Mouse (Mus musculus) heart, embryonic 15.5 days (tissue): Measurements from ENCODE around the gene Arf1. TPM values are rescaled to one million over a fixed set of nuclear protein-coding genes. Genes with fewer than 3 reads are reported as not detected.
"Not testable (repeated sequence)": the region's sequence is repeated elsewhere in the genome, so short reads cannot be mapped to it uniquely, and the experiment has no call there.

ENCODE experiments used
- ATAC-seq: fragments of 200-750 bp; cut with Nextera tagmentation; replicated peaks from 2 replicates; pipeline ENCODE4 v1.8.0; 2017; ENCODE audit warnings: low read depth, moderate TSS enrichment; ENCODE audit not compliant: insufficient number of reproducible peaks, insufficient read depth, low FRiP score
- H3K27ac ChIP-seq: fragments of 300-500 bp; sonication (generic); 2 replicates; pipeline ENCODE4 v1.5.1; 2015; ENCODE audit warnings: mild to moderate bottlenecking, inconsistent platforms
- H3K27me3 ChIP-seq: fragments of 300-500 bp; sonication (generic); 2 replicates; pipeline ENCODE4 v1.6.1; 2015; ENCODE audit warnings: inconsistent platforms
- H3K36me3 ChIP-seq: fragments of 300-500 bp; sonication (generic); 2 replicates; pipeline ENCODE4 v1.6.1; 2015; ENCODE audit warnings: mild to moderate bottlenecking, inconsistent platforms
- H3K4me1 ChIP-seq: fragments of 300-500 bp; sonication (generic); replicated peaks from 2 replicates; pipeline ENCODE4 v1.6.1; 2015; ENCODE audit warnings: inconsistent platforms
- H3K4me2 ChIP-seq: fragments of 300-500 bp; sonication (generic); 2 replicates; pipeline ENCODE4 v1.6.1; 2015; ENCODE audit warnings: inconsistent platforms, mild to moderate bottlenecking, moderate library complexity
- H3K4me3 ChIP-seq: fragments of 300-500 bp; sonication (generic); 2 replicates; pipeline ENCODE4 v1.5.1; 2015; ENCODE audit warnings: mild to moderate bottlenecking, inconsistent platforms
- H3K9ac ChIP-seq: fragments of 300-500 bp; sonication (generic); 2 replicates; pipeline ENCODE4 v1.6.1; 2015; ENCODE audit warnings: mild to moderate bottlenecking, inconsistent platforms
- H3K9me3 ChIP-seq: fragments of 300-500 bp; sonication (generic); replicated peaks from 2 replicates; pipeline ENCODE4 v1.6.1; 2016; ENCODE audit warnings: inconsistent platforms
- WGBS: fragments of 180-500 bp; shearing (Covaris S2); methylation state at CpG from one replicate; pipeline ENCODE4 v1.1.7; 2015; ENCODE audit warnings: mixed read lengths; 5-methylcytosine and 5-hydroxymethylcytosine counted together
- polyA plus RNA-seq: library from polyadenylated mRNA; unstranded; fragments of >200 nt; fragmentation: Nextera tagmentation; extraction: Ambion mirVana; gene quantifications from 2 replicates; pipeline ENCODE4 v1.2.1, GENCODE M21; 2015

Arf1 gene
- polyA plus RNA-seq, 1 experiment from 2014 or later, result 528 TPM

DNA sequence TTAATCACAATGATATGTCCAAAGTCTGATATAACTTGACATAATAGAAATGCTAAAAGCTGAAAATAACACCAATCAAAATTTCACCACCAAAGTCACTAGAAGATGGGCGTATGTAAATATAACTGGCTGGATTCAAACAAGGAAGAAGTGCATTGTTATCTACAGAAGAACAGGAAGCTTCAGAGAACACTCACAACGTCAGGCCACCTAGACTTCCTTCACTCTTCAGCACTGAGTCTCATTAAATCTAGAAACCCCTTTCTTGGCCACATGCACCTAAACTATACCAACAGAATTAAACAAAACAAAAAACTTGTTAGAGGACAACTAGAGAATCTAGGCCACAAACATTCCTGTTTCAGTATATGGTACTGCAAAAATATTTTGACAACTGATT, 3.6 kb downstream of the Arf1 start:
- WGBS, result 23% methylated on average over 2 of the region's 2 CpGs
- Histone ChIP-seq H3K27ac (no peak overlapping the region), H3K36me3 (peaks cover 5% of the 10 kb centered on the region; the same call in 1 of the 2 replicates), H3K4me2 (no peak overlapping the region; the same call in 1 of the 2 replicates), H3K27me3 (no peaks in the 10 kb centered on the region), H3K4me1 (peaks cover 70% of the 10 kb centered on the region), H3K9ac (no peak overlapping the region), H3K9me3 (no peaks in the 10 kb centered on the region), H3K4me3 (no peak overlapping the region)
- no peak for ATAC-seq

DNA sequence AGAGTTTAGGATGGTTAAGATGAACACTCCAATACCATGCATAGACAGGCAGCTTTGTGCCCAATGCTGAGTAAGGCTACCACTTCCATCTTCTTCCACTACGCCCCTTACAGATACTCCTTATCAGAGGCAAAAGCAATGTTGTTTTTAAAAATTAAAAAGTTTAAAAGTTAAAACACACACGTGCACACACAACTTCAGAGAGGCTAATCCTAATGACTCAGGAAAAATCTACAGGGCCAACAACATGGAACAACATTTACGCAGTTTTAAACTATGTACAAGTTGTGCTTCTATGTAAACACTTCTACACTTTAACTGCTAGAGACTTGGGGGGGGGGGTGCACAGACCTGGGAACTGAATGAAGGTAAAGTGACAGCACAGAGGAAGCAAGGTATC, 4.0 kb downstream of the Arf1 start:
- H3K36me3 ChIP-seq, result peaks cover 6% of the 10 kb centered on the region; the same call in 1 of the 2 replicates
- H3K4me2 ChIP-seq, result no peak overlapping the region; the same call in 1 of the 2 replicates
- WGBS, result 79% methylated on average over 3 of the region's 3 CpGs
- H3K9me3 ChIP-seq, result no peaks in the 10 kb centered on the region
- no peak overlapping the region for H3K4me3 ChIP-seq
- no peak for ATAC-seq
- H3K4me1 ChIP-seq, result peaks cover 70% of the 10 kb centered on the region
- H3K27ac ChIP-seq, result no peak overlapping the region
- H3K9ac ChIP-seq, result no peak overlapping the region
- no peaks in the 10 kb centered on the region for H3K27me3 ChIP-seq

DNA sequence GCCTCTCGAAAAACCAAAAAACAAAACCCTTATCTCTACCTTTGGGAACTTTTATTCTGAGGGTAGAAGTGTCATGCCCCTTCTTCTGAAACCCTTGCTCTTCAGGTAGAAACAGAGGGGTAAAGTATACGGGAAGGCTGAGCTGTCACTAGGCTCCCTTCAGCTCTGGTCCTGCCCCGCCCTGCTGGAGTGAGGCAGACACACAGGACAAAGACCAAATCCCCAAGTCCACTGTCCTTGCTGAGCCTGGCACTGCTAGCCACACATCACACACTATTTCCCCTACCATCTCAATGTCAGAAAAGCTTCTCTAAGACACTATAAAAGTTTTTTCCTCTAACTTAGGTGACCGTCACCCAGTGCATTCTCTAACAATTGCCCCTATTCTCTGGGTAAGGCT, 5.8 kb downstream of the Arf1 start:
- no peaks in the 10 kb centered on the region for H3K27me3 ChIP-seq
- H3K4me3 ChIP-seq, result no peak overlapping the region
- no peak overlapping the region for H3K27ac ChIP-seq
- no peak overlapping the region for H3K9ac ChIP-seq
- peaks cover 6% of the 10 kb centered on the region; the same call in 1 of the 2 replicates for H3K36me3 ChIP-seq
- no peak overlapping the region for H3K4me2 ChIP-seq
- H3K9me3 ChIP-seq, result no peaks in the 10 kb centered on the region
- H3K4me1 ChIP-seq, result peaks cover 77% of the 10 kb centered on the region
- ATAC-seq, result no peak
- WGBS, result 75% methylated on average over 4 of the region's 4 CpGs

DNA sequence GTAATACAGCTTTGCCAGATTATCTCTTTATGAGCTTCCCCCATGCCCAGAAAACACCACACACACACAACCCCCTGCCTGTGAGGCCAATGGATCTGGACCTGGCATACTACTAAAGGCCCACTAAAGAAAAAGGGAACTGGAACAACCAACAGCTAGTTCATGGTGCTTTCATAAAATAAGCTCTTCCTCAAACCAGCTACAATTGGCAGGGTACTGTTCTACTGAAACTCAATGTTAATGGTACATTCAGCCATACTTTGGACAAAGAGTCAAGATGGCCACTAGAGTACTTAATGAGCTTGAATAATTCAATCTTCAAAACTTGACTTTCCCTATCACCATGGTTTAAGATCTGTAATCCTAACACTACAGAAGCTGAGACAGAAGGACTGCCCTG, 6.5 kb downstream of the Arf1 start:
- Histone ChIP-seq H3K4me1 (peaks cover 79% of the 10 kb centered on the region), H3K9me3 (no peaks in the 10 kb centered on the region)
- no peak for ATAC-seq

DNA sequence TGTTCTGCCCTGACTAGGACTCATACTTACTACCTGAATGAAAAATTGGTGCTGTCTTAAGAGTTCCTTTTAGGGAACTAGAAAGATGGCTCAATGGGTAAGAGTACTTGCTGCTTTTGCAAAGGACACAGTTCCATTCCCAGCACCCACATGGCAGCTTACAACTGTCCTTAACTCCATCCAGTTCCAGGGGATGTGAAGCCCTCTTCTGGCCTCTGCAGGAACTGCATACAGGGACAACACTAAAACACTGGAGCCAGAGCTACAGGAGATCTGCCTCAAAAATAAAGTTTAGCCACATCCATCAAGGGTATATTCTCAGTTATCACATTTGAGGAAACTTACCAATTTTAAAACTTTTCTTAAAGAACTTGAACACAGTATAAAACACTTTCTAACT, 9.0 kb downstream of the Arf1 start:
- Histone ChIP-seq H3K9ac (no peak overlapping the region), H3K4me1 (peaks cover 65% of the 10 kb centered on the region), H3K4me3 (no peak overlapping the region), H3K4me2 (no peak overlapping the region), H3K27me3 (no peaks in the 10 kb centered on the region), H3K27ac (no peak overlapping the region; the same call in 1 of the 2 replicates), H3K36me3 (peaks cover 6% of the 10 kb centered on the region), H3K9me3 (no peaks in the 10 kb centered on the region)
- no peak for ATAC-seq

More for the DNA sequence above, 6.5 kb downstream of the Arf1 start:
- H3K4me3 ChIP-seq, result no peak overlapping the region
- no peak overlapping the region for H3K4me2 ChIP-seq
- no peak overlapping the region for H3K27ac ChIP-seq
- no peaks in the 10 kb centered on the region for H3K27me3 ChIP-seq
- H3K36me3 ChIP-seq, result peaks cover 6% of the 10 kb centered on the region; the same call in 1 of the 2 replicates
- H3K9ac ChIP-seq, result no peak overlapping the region

DNA sequence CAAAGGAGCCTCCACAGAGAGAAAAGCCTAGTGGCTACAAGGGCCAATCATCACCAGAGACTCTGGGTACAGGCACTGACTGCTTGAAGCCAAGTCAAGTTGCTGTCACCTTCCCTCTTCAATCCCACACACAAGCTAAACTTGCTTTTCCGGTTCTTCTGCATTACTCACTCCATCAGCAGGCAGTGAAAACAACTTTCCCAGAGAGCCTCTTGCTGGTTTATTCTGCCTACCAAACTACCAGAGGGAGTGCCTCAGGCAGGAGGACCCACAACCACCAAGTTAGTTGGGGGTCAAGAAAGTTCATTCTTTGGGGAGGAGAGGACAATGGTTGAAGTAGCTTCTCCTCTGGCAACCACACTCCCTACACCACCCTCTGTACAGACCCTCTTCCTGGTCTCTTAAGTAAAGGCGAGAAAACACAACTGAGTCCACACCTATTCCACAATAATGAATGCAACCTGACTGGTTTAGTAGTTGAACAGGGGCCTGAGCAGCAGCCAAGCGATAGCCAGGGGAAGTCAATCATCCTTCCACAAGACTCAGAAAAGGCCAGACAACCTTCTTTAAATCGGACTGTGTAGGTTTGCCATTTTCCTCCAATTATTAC, 9.6 kb downstream of the Arf1 start:
- WGBS, result 77% methylated on average over 4 of the region's 4 CpGs
- H3K27me3 ChIP-seq, result no peaks in the 10 kb centered on the region
- peak overlapping the region; percentile 14; the same call in 1 of the 2 replicates for H3K27ac ChIP-seq
- H3K4me2 ChIP-seq, result no peak overlapping the region
- ATAC-seq, result no peak
- H3K4me3 ChIP-seq, result no peak overlapping the region
- H3K9ac ChIP-seq, result no peak overlapping the region
- H3K36me3 ChIP-seq, result peaks cover 6% of the 10 kb centered on the region
- H3K4me1 ChIP-seq, result peaks cover 62% of the 10 kb centered on the region
- H3K9me3 ChIP-seq, result no peaks in the 10 kb centered on the region

DNA sequence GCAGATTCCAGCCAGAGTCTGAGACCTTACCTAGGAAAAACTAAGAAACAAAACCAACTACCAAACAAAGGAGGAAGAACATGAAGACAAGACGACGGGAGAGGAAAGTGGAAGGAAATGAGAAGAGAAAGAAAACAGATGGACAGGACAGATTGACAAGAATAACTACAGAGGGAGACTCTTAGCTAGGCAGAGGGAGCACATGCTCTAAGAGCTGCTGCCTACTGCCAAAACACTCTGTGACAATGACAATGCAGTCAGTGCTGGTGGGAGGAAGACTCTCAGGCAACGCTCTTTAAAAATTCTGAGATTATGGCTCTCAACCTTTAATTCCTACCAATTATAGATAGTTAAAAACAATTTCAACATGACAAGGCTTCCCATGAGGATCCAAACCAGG, 11.1 kb downstream of the Arf1 start:
- Histone ChIP-seq H3K36me3 (peaks cover 13% of the 10 kb centered on the region), H3K4me1 (peaks cover 55% of the 10 kb centered on the region), H3K9ac (no peak overlapping the region), H3K4me3 (no peak overlapping the region), H3K27ac (no peak overlapping the region), H3K9me3 (no peaks in the 10 kb centered on the region), H3K27me3 (no peaks in the 10 kb centered on the region), H3K4me2 (no peak overlapping the region)
- WGBS, result 64% methylated on average over 3 of the region's 3 CpGs
- no peak for ATAC-seq

DNA sequence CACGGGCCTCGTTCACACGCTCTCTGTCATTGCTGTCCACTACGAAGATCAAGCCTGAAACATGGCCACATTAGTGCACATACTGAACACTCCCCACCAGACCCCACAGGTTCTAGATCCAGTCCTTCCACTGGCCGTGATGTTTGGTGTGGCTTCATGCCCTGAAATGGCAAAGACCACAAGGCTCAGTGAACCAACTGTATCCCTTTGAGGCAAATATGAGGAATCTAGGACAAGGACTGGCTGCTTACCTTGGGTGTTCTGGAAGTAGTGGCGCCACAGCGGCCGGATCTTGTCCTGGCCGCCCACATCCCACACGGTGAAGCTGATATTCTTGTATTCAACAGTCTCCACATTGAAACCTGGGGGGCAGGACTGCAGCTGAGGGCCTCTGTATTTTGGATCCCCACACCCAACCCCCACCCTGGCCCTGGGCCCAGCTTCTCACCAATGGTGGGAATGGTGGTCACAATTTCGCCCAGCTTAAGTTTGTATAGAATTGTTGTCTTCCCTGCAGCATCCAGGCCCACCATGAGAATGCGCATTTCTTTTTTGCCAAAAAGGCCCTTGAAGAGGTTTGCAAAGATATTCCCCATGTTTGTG, 15.1 kb downstream of the Arf1 start:
- H3K4me2 ChIP-seq, result no peak overlapping the region
- peaks cover 35% of the 10 kb centered on the region for H3K36me3 ChIP-seq
- 87% methylated on average over 12 of the region's 12 CpGs for WGBS
- peaks cover 52% of the 10 kb centered on the region for H3K4me1 ChIP-seq
- no peak for ATAC-seq
- H3K27me3 ChIP-seq, result no peaks in the 10 kb centered on the region
- H3K27ac ChIP-seq, result no peak overlapping the region
- no peak overlapping the region for H3K9ac ChIP-seq
- no peak overlapping the region for H3K4me3 ChIP-seq
- no peaks in the 10 kb centered on the region for H3K9me3 ChIP-seq

DNA sequence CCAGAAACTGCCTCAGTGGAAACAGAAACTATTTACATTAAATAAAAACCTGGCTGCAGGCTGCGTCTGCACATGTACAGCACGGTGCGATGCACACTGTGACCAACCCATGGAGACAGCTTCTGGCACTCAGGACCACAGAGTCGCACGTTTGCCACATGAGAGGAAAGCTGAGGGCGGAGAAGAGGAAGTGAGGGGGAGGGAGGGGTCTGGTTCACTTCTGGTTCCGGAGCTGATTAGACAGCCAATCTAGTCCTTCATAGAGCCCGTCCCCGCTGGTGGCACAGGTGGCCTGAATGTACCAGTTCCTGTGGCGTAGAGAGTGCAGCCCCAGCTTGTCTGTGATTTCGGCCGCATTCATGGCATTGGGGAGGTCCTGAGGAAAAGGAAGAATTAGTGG, 15.8 kb downstream of the Arf1 start:
- H3K9me3 ChIP-seq, H3K9ac ChIP-seq, H3K27me3 ChIP-seq, H3K27ac ChIP-seq, H3K4me2 ChIP-seq, H3K4me3 ChIP-seq, ATAC-seq: not testable (repeated sequence)
- Histone ChIP-seq H3K36me3 (peaks cover 35% of the 10 kb centered on the region), H3K4me1 (peaks cover 51% of the 10 kb centered on the region)
- WGBS, result 74% methylated on average over 12 of the region's 12 CpGs

DNA sequence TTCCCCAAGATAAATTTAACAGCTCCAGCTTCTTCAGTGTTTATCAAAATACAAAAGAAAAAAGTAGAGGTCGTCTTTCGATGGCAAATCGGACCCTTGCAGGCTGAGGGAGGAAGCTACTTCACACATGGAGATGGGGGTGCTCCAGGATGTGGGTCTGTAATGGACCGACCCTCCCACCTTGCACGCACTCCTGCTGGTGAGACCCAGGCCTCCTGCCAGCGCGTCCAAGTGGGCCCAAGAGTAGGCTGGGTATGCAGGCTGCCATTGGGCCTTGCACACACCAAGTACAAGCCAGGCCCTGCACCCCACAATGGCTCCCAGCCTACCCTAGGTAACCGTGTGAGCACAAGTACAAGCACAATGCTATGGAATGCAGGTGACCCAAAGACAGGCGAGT, 16.5 kb downstream of the Arf1 start:
- not testable (repeated sequence) for ATAC-seq, H3K27me3 ChIP-seq, H3K27ac ChIP-seq, H3K4me3 ChIP-seq, H3K9ac ChIP-seq, H3K9me3 ChIP-seq, H3K4me2 ChIP-seq
- H3K4me1 ChIP-seq, result peaks cover 46% of the 10 kb centered on the region
- WGBS, result 85% methylated on average over 9 of the region's 9 CpGs
- H3K36me3 ChIP-seq, result peaks cover 36% of the 10 kb centered on the region

DNA sequence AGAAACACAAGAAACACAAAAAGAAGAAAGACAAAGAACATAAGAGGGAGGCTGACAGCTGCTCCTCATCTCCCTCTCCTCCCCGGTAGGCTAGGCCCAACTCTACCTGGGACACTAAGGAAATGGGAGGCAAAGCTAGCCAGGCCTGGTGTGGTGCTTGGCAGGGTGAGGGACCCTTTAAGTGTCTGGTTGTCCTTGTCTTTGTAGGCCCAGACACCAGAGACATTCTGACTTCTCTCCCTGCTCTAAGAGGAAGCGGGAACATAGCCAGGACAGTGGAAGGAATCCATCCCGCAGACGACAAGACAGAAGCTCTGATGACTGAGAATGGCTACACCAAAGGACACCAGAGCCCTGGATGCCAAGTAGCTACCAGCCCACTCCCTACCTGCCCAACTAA, 18.1 kb downstream of the Arf1 start:
- no peaks in the 10 kb centered on the region for H3K27me3 ChIP-seq
- ATAC-seq, result no peak
- H3K4me3 ChIP-seq, result no peak overlapping the region
- H3K4me1 ChIP-seq, result peaks cover 42% of the 10 kb centered on the region
- no peak overlapping the region for H3K4me2 ChIP-seq
- WGBS, result 74% methylated on average over 4 of the region's 4 CpGs
- no peak overlapping the region for H3K27ac ChIP-seq
- no peaks in the 10 kb centered on the region for H3K9me3 ChIP-seq
- H3K36me3 ChIP-seq, result peaks cover 51% of the 10 kb centered on the region
- no peak overlapping the region for H3K9ac ChIP-seq

DNA sequence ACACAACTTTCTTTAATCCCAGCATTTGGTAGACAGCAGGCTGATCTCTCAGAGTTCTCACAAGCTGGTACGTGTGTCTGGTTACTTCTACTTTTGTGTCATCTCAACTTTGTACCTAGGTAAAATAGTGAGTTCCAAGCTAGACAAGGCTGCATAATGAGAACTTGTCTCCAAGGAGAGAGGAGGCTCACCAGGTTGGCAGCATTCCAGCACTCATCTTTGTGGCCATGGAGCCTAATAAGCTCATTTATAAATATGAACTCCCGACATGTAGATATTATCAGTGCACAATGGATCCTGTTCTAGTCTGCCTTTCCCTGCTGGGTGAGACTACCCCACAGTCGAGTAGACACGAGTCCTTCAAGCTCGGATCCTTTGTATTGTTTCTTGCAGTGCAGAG, 18.5 kb downstream of the Arf1 start:
- peak overlapping the region; percentile 96; the same call in 1 of the 2 replicates for H3K27ac ChIP-seq
- ATAC-seq, result no peak
- 63% methylated on average over 5 of the region's 5 CpGs for WGBS
- H3K4me1 ChIP-seq, result peaks cover 41% of the 10 kb centered on the region
- H3K9ac ChIP-seq, result peak overlapping the region; percentile 20; the same call in 1 of the 2 replicates
- peaks cover 55% of the 10 kb centered on the region for H3K36me3 ChIP-seq
- no peaks in the 10 kb centered on the region for H3K9me3 ChIP-seq
- H3K4me2 ChIP-seq, result peak overlapping the region; percentile 94
- H3K4me3 ChIP-seq, result peak overlapping the region; percentile 99
- no peaks in the 10 kb centered on the region for H3K27me3 ChIP-seq
